Mouse (Mus musculus) kidney, postnatal 0 days (tissue): ENCODE data around the gene Kcnip4. TPM values are rescaled to one million over a fixed set of nuclear protein-coding genes. Genes with fewer than 3 reads are reported as not detected.

Experiments
- ATAC-seq: fragments of 200-750 bp; cut with Nextera tagmentation; replicated peaks from 2 replicates; pipeline ENCODE4 v1.8.0; 2017; ENCODE audit warnings: low read depth, moderate number of reproducible peaks, moderate TSS enrichment, moderate library complexity; ENCODE audit not compliant: low FRiP score
- DNase-seq: peaks from one replicate; pipeline ENCODE4 v3.0.0-alpha.2; 2016; ENCODE audit warnings: low spot score
- H3K27ac ChIP-seq: fragments of 300-500 bp; sonication (generic); 2 replicates; pipeline ENCODE4 v1.5.1; 2014; ENCODE audit warnings: mild to moderate bottlenecking
- H3K27me3 ChIP-seq: fragments of 300-500 bp; sonication (generic); 2 replicates; pipeline ENCODE4 v1.6.1; 2014; ENCODE audit warnings: low read length, mixed read lengths; ENCODE audit not compliant: insufficient read depth
- H3K36me3 ChIP-seq: fragments of 300-500 bp; sonication (generic); 2 replicates; pipeline ENCODE4 v1.6.1; 2014; ENCODE audit warnings: low read length, mixed read lengths; ENCODE audit not compliant: insufficient read depth
- H3K4me1 ChIP-seq: fragments of 300-500 bp; sonication (generic); replicated peaks from 2 replicates; pipeline ENCODE4 v1.6.1; 2014; ENCODE audit warnings: antibody characterized with exemption, low read length, mixed read lengths; ENCODE audit not compliant: insufficient read depth
- H3K4me2 ChIP-seq: fragments of 300-500 bp; sonication (generic); 2 replicates; pipeline ENCODE4 v1.6.1; 2014; ENCODE audit warnings: mild to moderate bottlenecking, low read length, moderate library complexity, mixed read lengths
- H3K4me3 ChIP-seq: fragments of 300-500 bp; sonication (generic); replicated peaks from 2 replicates; pipeline ENCODE4 v1.5.1; 2014; ENCODE audit warnings: low read depth, low read length
- H3K9ac ChIP-seq: fragments of 300-500 bp; sonication (generic); 2 replicates; pipeline ENCODE4 v1.6.1; 2014; ENCODE audit warnings: low read depth, low read length
- H3K9me3 ChIP-seq: fragments of 300-500 bp; sonication (generic); replicated peaks from 2 replicates; pipeline ENCODE4 v1.6.1; 2016; ENCODE audit warnings: low read length, inconsistent platforms, mixed read lengths
- CTCF ChIP-seq: IDR thresholded peaks from 2 replicates; pipeline ENCODE4 v1.5.1; 2016; ENCODE audit warnings: antibody characterized with exemption, low read depth, mild to moderate bottlenecking, moderate library complexity
- WGBS: fragments of 180-500 bp; shearing (Covaris S2); extraction: QIAGEN DNeasy Blood & Tissue Kit; methylation state at CpG from one replicate; pipeline ENCODE4 v1.1.7; 2014; 5-methylcytosine and 5-hydroxymethylcytosine counted together
- polyA plus RNA-seq: library from polyadenylated mRNA; unstranded; fragments of >200 nt; fragmentation: Nextera tagmentation; extraction: Ambion mirVana; gene quantifications from 2 replicates; pipeline ENCODE4 v1.2.1, GENCODE M21; 2015

The Kcnip4 gene
- polyA plus RNA-seq, 1 experiment from 2014 or later = 1.2 TPM

DNA sequence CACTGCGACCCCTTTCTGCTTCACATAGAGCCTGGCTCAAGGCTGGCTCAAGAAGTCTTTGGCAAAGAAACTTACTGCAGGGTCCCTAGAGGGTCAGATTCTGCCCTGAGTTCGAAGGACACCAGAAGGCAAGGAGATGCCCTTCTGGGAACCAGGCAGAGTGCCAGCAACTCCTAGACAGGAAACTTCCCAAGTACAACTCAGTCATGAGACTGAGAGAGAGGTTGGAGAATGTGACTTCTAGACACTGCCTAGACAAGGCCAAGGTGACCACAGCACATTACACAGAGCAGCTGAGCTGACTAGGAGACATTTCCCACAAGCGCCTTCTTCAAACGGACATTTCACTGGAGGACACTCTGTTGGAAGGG is 520 bp upstream of the Kcnip4 start:
- no peak overlapping the region for H3K27ac ChIP-seq
- ATAC-seq = peak; percentile 5; the same call in 1 of the 2 replicates
- WGBS = 64% methylated on average over 4 of the region's 4 CpGs
- no peak overlapping the region for H3K9ac ChIP-seq
- H3K9me3 ChIP-seq = no peaks in the 10 kb centered on the region
- no peaks in the 10 kb centered on the region for H3K4me1 ChIP-seq
- H3K4me2 ChIP-seq = peak overlapping the region; percentile 72; the same call in 1 of the 2 replicates
- no peak overlapping the region for H3K4me3 ChIP-seq
- no peak for TF ChIP-seq CTCF
- H3K27me3 ChIP-seq = peaks cover 11% of the 10 kb centered on the region; the same call in 1 of the 2 replicates
- no peaks in the 10 kb centered on the region for H3K36me3 ChIP-seq
- no peak for DNase-seq

DNA sequence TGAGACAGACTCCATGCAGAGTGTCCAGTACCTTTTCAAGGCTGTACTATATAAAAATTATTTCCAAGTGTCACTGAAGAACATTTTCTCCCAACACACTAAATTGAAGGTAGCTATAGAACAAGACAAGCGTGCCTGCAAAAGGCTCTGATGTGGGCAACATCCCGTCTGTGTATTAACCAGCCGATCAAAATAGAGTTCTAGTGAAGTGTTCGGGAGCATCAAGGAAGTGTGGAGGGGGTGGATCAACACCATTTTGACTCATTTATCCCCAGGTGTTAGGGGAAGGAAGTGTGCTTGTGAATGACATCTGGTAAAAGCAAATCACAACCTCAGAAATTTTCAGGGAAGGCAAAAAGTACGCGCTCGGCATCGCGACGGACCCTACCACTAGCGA is 712 bp downstream of the Kcnip4 start:
- WGBS = 6% methylated on average over 11 of the region's 11 CpGs

GRCm38 (mm10) chr5:49522986-49523385 is 1.7 kb downstream of the Kcnip4 start:
- H3K9ac ChIP-seq = no peak overlapping the region
- no peaks in the 10 kb centered on the region for H3K9me3 ChIP-seq
- H3K36me3 ChIP-seq = no peaks in the 10 kb centered on the region
- no peak overlapping the region for H3K27ac ChIP-seq
- no peak overlapping the region for H3K4me2 ChIP-seq
- peaks cover 11% of the 10 kb centered on the region; the same call in 1 of the 2 replicates for H3K27me3 ChIP-seq
- no peak for TF ChIP-seq CTCF
- no peaks in the 10 kb centered on the region for H3K4me1 ChIP-seq
- ATAC-seq (no peak), DNase-seq (no peak)
- WGBS = 80% methylated on average over 4 of the region's 4 CpGs
- no peak overlapping the region for H3K4me3 ChIP-seq

More for the DNA sequence above, 712 bp downstream of the Kcnip4 start:
- H3K9ac ChIP-seq = no peak overlapping the region
- no peaks in the 10 kb centered on the region for H3K9me3 ChIP-seq
- H3K4me3 ChIP-seq = peak overlapping the region; percentile 32
- peaks cover 11% of the 10 kb centered on the region; the same call in 1 of the 2 replicates for H3K27me3 ChIP-seq
- H3K36me3 ChIP-seq = no peaks in the 10 kb centered on the region
- no peak for TF ChIP-seq CTCF
- DNase-seq (no peak), ATAC-seq (no peak)
- no peaks in the 10 kb centered on the region for H3K4me1 ChIP-seq
- H3K27ac ChIP-seq = no peak overlapping the region
- H3K4me2 ChIP-seq = peak overlapping the region; percentile 72

DNA sequence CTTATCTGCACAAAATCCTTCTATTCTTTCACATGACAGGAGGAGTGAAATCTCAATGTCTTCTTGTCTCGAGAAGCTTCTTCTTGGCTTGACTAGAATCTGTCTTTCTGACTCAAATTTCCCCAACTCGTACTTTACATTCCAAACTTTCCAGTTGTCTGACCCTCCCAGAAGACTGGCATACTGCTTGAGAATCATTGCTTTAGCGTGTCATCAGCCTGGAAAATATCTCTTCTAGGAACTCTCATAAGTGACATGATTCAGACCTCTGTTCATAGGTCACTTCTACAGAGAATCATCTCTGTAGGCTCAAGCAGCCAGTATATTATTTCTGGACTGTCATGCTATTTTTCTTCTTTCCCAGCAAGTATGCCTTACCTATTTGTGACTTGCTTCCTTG is 26.0 kb downstream of the Kcnip4 start:
- H3K4me1 ChIP-seq = no peaks in the 10 kb centered on the region
- no peak for ATAC-seq
- WGBS = 73% methylated on average over 3 of the region's 3 CpGs
- no peak overlapping the region for H3K9ac ChIP-seq
- H3K9me3 ChIP-seq = no peaks in the 10 kb centered on the region
- H3K4me2 ChIP-seq = no peak overlapping the region
- no peak for TF ChIP-seq CTCF
- no peaks in the 10 kb centered on the region for H3K27me3 ChIP-seq
- H3K4me3 ChIP-seq = no peak overlapping the region
- no peak for DNase-seq
- H3K27ac ChIP-seq = no peak overlapping the region
- no peaks in the 10 kb centered on the region for H3K36me3 ChIP-seq

DNA sequence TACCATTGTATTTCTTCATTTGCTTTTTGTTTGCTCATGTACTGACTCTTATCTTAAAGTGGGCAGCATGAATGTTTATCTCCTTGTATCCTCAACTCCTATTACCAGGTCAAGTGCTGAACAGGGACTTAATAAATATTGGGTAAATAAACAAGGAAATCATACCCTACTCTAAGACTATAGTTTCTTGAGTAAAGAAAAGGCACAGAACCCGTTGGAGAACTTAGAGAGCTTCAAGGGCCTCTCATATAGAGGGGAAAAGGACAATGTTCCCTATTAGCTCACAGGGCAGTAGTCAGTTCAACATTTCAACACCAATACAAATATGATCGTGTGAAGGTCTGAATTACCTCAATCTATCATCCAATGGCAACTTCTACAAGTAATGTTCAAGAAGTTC is 37.4 kb downstream of the Kcnip4 start:
- Histone ChIP-seq H3K4me2 (no peak overlapping the region), H3K9ac (no peak overlapping the region), H3K4me3 (no peak overlapping the region), H3K27me3 (no peaks in the 10 kb centered on the region), H3K9me3 (no peaks in the 10 kb centered on the region), H3K36me3 (no peaks in the 10 kb centered on the region), H3K27ac (no peak overlapping the region), H3K4me1 (no peaks in the 10 kb centered on the region)
- DNase-seq = no peak
- TF ChIP-seq CTCF = no peak
- WGBS = 55% methylated on average over 2 of the region's 2 CpGs
- no peak for ATAC-seq

DNA sequence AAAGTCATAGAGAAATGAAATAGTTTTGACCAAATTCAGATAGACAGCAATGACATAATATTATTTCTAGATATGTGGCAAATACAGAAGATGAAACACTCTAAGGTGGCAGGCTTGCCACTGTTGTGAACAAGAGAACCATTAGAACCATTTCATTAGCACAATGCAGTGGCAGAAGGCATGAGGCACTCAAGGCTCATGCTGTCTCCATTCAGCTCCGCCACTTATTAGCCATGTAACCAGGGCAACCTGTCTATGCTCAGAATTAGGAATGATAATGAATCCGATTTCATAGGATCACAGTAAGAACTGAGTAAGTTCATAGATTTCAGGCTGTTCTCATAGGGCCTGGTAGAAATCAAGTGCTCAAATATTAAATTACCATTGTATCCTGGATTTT is 54.0 kb downstream of the Kcnip4 start:
- DNase-seq (no peak), ATAC-seq (no peak)
- Histone ChIP-seq H3K9ac (no peak overlapping the region), H3K4me2 (no peak overlapping the region), H3K4me1 (no peaks in the 10 kb centered on the region), H3K4me3 (no peak overlapping the region), H3K36me3 (no peaks in the 10 kb centered on the region), H3K9me3 (no peaks in the 10 kb centered on the region), H3K27me3 (no peaks in the 10 kb centered on the region), H3K27ac (no peak overlapping the region)
- 87% methylated on average over 2 of the region's 2 CpGs for WGBS
- TF ChIP-seq CTCF = no peak

- DNase-seq (no peak), ATAC-seq (no peak)
- no peaks in the 10 kb centered on the region for H3K4me1 ChIP-seq
- no peak for TF ChIP-seq CTCF
- H3K4me2 ChIP-seq = no peak overlapping the region
- H3K27me3 ChIP-seq = no peaks in the 10 kb centered on the region
- no peaks in the 10 kb centered on the region for H3K36me3 ChIP-seq
- H3K27ac ChIP-seq = no peak overlapping the region
- 70% methylated on average over 6 of the region's 6 CpGs for WGBS
- no peaks in the 10 kb centered on the region for H3K9me3 ChIP-seq
- no peak overlapping the region for H3K4me3 ChIP-seq
- H3K9ac ChIP-seq = no peak overlapping the region
These were observed 63.9 kb downstream of the Kcnip4 start for GRCm38 (mm10) chr5:49460643-49461276.
